Mouse (Mus musculus) midbrain, embryonic 10.5 days (tissue): ENCODE measurements around the gene Exoc6b. TPM values are rescaled to one million over a fixed set of nuclear protein-coding genes. Genes with fewer than 3 reads are reported as not detected.
A peak's percentile ranks its signal among the peaks of the same experiment; 100 is the strongest.

Source experiments
- DNase-seq: peaks from one replicate; pipeline ENCODE4 v3.0.0-alpha.2; 2017; ENCODE audit warnings: low spot score
- H3K27ac ChIP-seq: fragments of 300-500 bp; sonication (generic); replicated peaks from 2 replicates; pipeline ENCODE4 v1.5.1; 2016; ENCODE audit warnings: mild to moderate bottlenecking
- H3K27me3 ChIP-seq: fragments of 300-500 bp; sonication (generic); 2 replicates; pipeline ENCODE4 v1.6.1; 2016; ENCODE audit warnings: low read depth, mild to moderate bottlenecking; ENCODE audit not compliant: poor library complexity, severe bottlenecking
- H3K36me3 ChIP-seq: fragments of 300-500 bp; sonication (generic); 2 replicates; pipeline ENCODE4 v1.6.1; 2016; ENCODE audit warnings: mild to moderate bottlenecking, moderate library complexity
- H3K4me1 ChIP-seq: fragments of 300-500 bp; sonication (generic); 2 replicates; pipeline ENCODE4 v1.6.1; 2016
- H3K4me3 ChIP-seq: fragments of 300-500 bp; sonication (generic); 2 replicates; pipeline ENCODE4 v1.5.1; 2016; ENCODE audit warnings: mild to moderate bottlenecking, moderate library complexity
- H3K9me3 ChIP-seq: fragments of 300-500 bp; sonication (generic); replicated peaks from 2 replicates; pipeline ENCODE4 v1.6.1; 2016; ENCODE audit warnings: mild to moderate bottlenecking
- WGBS: fragments of 180-500 bp; shearing (Covaris S2); methylation state at CpG from one replicate; pipeline ENCODE4 v1.1.7; 2016; 5-methylcytosine and 5-hydroxymethylcytosine counted together
- polyA plus RNA-seq: library from polyadenylated mRNA; unstranded; fragments of >200 nt; fragmentation: Nextera tagmentation; extraction: Ambion mirVana; gene quantifications from 2 replicates; pipeline ENCODE4 v1.2.1, GENCODE M21; 2016

The Exoc6b gene
- polyA plus RNA-seq, 1 experiment from 2014 or later: 22.8 TPM

GRCm38 (mm10) chr6:84736942-84737341 lies 332.4 kb downstream of the Exoc6b start:
- peak; percentile 18 for DNase-seq
- H3K27ac ChIP-seq: no peak overlapping the region
- H3K4me1 ChIP-seq: no peaks in the 10 kb centered on the region
- H3K27me3 ChIP-seq: no peaks in the 10 kb centered on the region
- 69% methylated on average over 3 of the region's 3 CpGs for WGBS
- H3K36me3 ChIP-seq: no peaks in the 10 kb centered on the region
- H3K9me3 ChIP-seq: no peaks in the 10 kb centered on the region
- H3K4me3 ChIP-seq: no peak overlapping the region

GRCm38 (mm10) chr6:84726876-84727275 lies 342.4 kb downstream of the Exoc6b start:
- Histone ChIP-seq H3K27ac (no peak overlapping the region), H3K27me3 (no peaks in the 10 kb centered on the region), H3K4me3 (no peak overlapping the region), H3K36me3 (no peaks in the 10 kb centered on the region), H3K4me1 (no peaks in the 10 kb centered on the region), H3K9me3 (peaks cover 8% of the 10 kb centered on the region; the same call in 1 of the 2 replicates)
- DNase-seq: no peak

- DNase-seq: no peak
- no peaks in the 10 kb centered on the region for H3K27me3 ChIP-seq
- no peaks in the 10 kb centered on the region for H3K36me3 ChIP-seq
- H3K9me3 ChIP-seq: no peaks in the 10 kb centered on the region
- no peak overlapping the region for H3K27ac ChIP-seq
- 91% methylated on average over 11 of the region's 11 CpGs for WGBS
- H3K4me3 ChIP-seq: no peak overlapping the region
- no peaks in the 10 kb centered on the region for H3K4me1 ChIP-seq
Observed at GRCm38 (mm10) chr6:84713171-84713570, 356.1 kb downstream of the Exoc6b start.

- Histone ChIP-seq H3K4me1 (no peaks in the 10 kb centered on the region), H3K27ac (no peak overlapping the region), H3K9me3 (no peaks in the 10 kb centered on the region), H3K4me3 (no peak overlapping the region), H3K27me3 (no peaks in the 10 kb centered on the region), H3K36me3 (no peaks in the 10 kb centered on the region)
- WGBS: 85% methylated on average over 6 of the region's 6 CpGs
- no peak for DNase-seq
Observed at GRCm38 (mm10) chr6:84710831-84711230, 358.5 kb downstream of the Exoc6b start.

GRCm38 (mm10) chr6:84708631-84709030 lies 360.7 kb downstream of the Exoc6b start:
- WGBS: 93% methylated on average over 4 of the region's 4 CpGs

GRCm38 (mm10) chr6:84699579-84699978 lies 369.7 kb downstream of the Exoc6b start:
- H3K27me3 ChIP-seq: no peaks in the 10 kb centered on the region
- H3K27ac ChIP-seq: no peak overlapping the region
- 95% methylated on average over 5 of the region's 5 CpGs for WGBS
- DNase-seq: no peak
- H3K36me3 ChIP-seq: no peaks in the 10 kb centered on the region
- H3K9me3 ChIP-seq: no peaks in the 10 kb centered on the region
- H3K4me1 ChIP-seq: peaks cover 33% of the 10 kb centered on the region
- no peak overlapping the region for H3K4me3 ChIP-seq

More at GRCm38 (mm10) chr6:84708631-84709030, 360.7 kb downstream of the Exoc6b start:
- no peaks in the 10 kb centered on the region for H3K27me3 ChIP-seq
- no peaks in the 10 kb centered on the region for H3K4me1 ChIP-seq
- no peak overlapping the region for H3K4me3 ChIP-seq
- H3K36me3 ChIP-seq: no peaks in the 10 kb centered on the region
- H3K27ac ChIP-seq: no peak overlapping the region
- no peaks in the 10 kb centered on the region for H3K9me3 ChIP-seq
- DNase-seq: no peak

- Histone ChIP-seq H3K27me3 (no peaks in the 10 kb centered on the region), H3K36me3 (no peaks in the 10 kb centered on the region), H3K27ac (no peak overlapping the region), H3K9me3 (no peaks in the 10 kb centered on the region), H3K4me1 (peaks cover 40% of the 10 kb centered on the region), H3K4me3 (no peak overlapping the region)
- DNase-seq: no peak
- 49% methylated on average over 1 of the region's 1 CpGs for WGBS
Observed at GRCm38 (mm10) chr6:84698288-84698673, 371.0 kb downstream of the Exoc6b start.

GRCm38 (mm10) chr6:84697474-84698287 lies 371.6 kb downstream of the Exoc6b start:
- no peaks in the 10 kb centered on the region for H3K36me3 ChIP-seq
- no peaks in the 10 kb centered on the region for H3K9me3 ChIP-seq
- H3K27ac ChIP-seq: no peak overlapping the region
- 49% methylated on average over 9 of the region's 9 CpGs for WGBS
- no peak overlapping the region for H3K4me3 ChIP-seq
- no peaks in the 10 kb centered on the region for H3K27me3 ChIP-seq
- peaks cover 42% of the 10 kb centered on the region for H3K4me1 ChIP-seq
- no peak for DNase-seq

GRCm38 (mm10) chr6:84693844-84694243 lies 375.5 kb downstream of the Exoc6b start:
- H3K36me3 ChIP-seq: no peaks in the 10 kb centered on the region
- no peak overlapping the region for H3K27ac ChIP-seq
- 74% methylated on average over 4 of the region's 4 CpGs for WGBS
- DNase-seq: no peak
- no peak overlapping the region for H3K4me3 ChIP-seq
- no peaks in the 10 kb centered on the region for H3K9me3 ChIP-seq
- H3K4me1 ChIP-seq: peaks cover 42% of the 10 kb centered on the region
- H3K27me3 ChIP-seq: no peaks in the 10 kb centered on the region

- H3K36me3 ChIP-seq: no peaks in the 10 kb centered on the region; the same call in 1 of the 2 replicates
- H3K9me3 ChIP-seq: no peaks in the 10 kb centered on the region
- no peak overlapping the region for H3K4me3 ChIP-seq
- peaks cover 36% of the 10 kb centered on the region for H3K4me1 ChIP-seq
- H3K27me3 ChIP-seq: no peaks in the 10 kb centered on the region
- DNase-seq: no peak
- no peak overlapping the region for H3K27ac ChIP-seq
- WGBS: 88% methylated on average over 2 of the region's 2 CpGs
Observed at GRCm38 (mm10) chr6:84693204-84693603, 376.1 kb downstream of the Exoc6b start.

- Histone ChIP-seq H3K27ac (no peak overlapping the region), H3K36me3 (no peaks in the 10 kb centered on the region; the same call in 1 of the 2 replicates), H3K27me3 (no peaks in the 10 kb centered on the region), H3K4me1 (peaks cover 23% of the 10 kb centered on the region), H3K4me3 (no peak overlapping the region), H3K9me3 (no peaks in the 10 kb centered on the region)
- DNase-seq: no peak
- WGBS: 96% methylated on average over 3 of the region's 3 CpGs
Observed at GRCm38 (mm10) chr6:84691907-84692306, 377.4 kb downstream of the Exoc6b start.

- Histone ChIP-seq H3K27ac (no peak overlapping the region), H3K27me3 (no peaks in the 10 kb centered on the region), H3K36me3 (no peaks in the 10 kb centered on the region), H3K4me1 (no peaks in the 10 kb centered on the region), H3K9me3 (no peaks in the 10 kb centered on the region; the same call in 1 of the 2 replicates), H3K4me3 (no peak overlapping the region)
- 89% methylated on average over 3 of the region's 3 CpGs for WGBS
- DNase-seq: no peak
Observed at GRCm38 (mm10) chr6:84677770-84678169, 391.5 kb downstream of the Exoc6b start.

- H3K4me1 ChIP-seq: no peaks in the 10 kb centered on the region
- WGBS: 94% methylated on average over 3 of the region's 3 CpGs
- H3K27me3 ChIP-seq: no peaks in the 10 kb centered on the region
Observed at GRCm38 (mm10) chr6:84674936-84675335, 394.4 kb downstream of the Exoc6b start.

More at GRCm38 (mm10) chr6:84674936-84675335, 394.4 kb downstream of the Exoc6b start:
- DNase-seq: no peak
- Histone ChIP-seq H3K36me3 (no peaks in the 10 kb centered on the region), H3K9me3 (no peaks in the 10 kb centered on the region; the same call in 1 of the 2 replicates), H3K27ac (no peak overlapping the region), H3K4me3 (no peak overlapping the region)
